Mouse (Mus musculus) heart, embryonic 16.5 days (tissue): ENCODE results near the gene Tas2r138. TPM values are rescaled to one million over a fixed set of nuclear protein-coding genes. Genes with fewer than 3 reads are reported as not detected.

Source experiments
- ATAC-seq: fragments of 200-750 bp; cut with Nextera tagmentation; replicated peaks from 2 replicates; pipeline ENCODE4 v1.8.0; 2017; ENCODE audit warnings: moderate number of reproducible peaks; ENCODE audit not compliant: insufficient read depth, low FRiP score; ENCODE audit errors: extremely low read depth
- H3K27ac ChIP-seq: fragments of 300-500 bp; sonication (generic); 2 replicates; pipeline ENCODE4 v1.5.1; 2014; ENCODE audit warnings: mild to moderate bottlenecking, low read length, control low read depth, moderate library complexity
- H3K27me3 ChIP-seq: fragments of 300-500 bp; sonication (generic); 2 replicates; pipeline ENCODE4 v1.6.1; 2014; ENCODE audit warnings: low read length, mixed read lengths; ENCODE audit not compliant: control insufficient read depth, insufficient read depth
- H3K36me3 ChIP-seq: fragments of 300-500 bp; sonication (generic); 2 replicates; pipeline ENCODE4 v1.6.1; 2014; ENCODE audit not compliant: control insufficient read depth, insufficient read depth
- H3K4me1 ChIP-seq: fragments of 300-500 bp; sonication (generic); 2 replicates; pipeline ENCODE4 v1.6.1; 2014; ENCODE audit warnings: low read length, mixed read lengths; ENCODE audit not compliant: control insufficient read depth, insufficient read depth
- H3K4me2 ChIP-seq: fragments of 300-500 bp; sonication (generic); 2 replicates; pipeline ENCODE4 v1.6.1; 2014; ENCODE audit warnings: low read depth, mild to moderate bottlenecking, control low read depth, low read length
- H3K4me3 ChIP-seq: fragments of 300-500 bp; sonication (generic); 2 replicates; pipeline ENCODE4 v1.5.1; 2014; ENCODE audit warnings: mild to moderate bottlenecking, control low read depth, low read length
- H3K9ac ChIP-seq: fragments of 300-500 bp; sonication (generic); 2 replicates; pipeline ENCODE4 v1.6.1; 2014; ENCODE audit warnings: low read length, control low read depth
- H3K9me3 ChIP-seq: fragments of 300-500 bp; sonication (generic); replicated peaks from 2 replicates; pipeline ENCODE4 v1.6.1; 2016; ENCODE audit warnings: low read length; ENCODE audit not compliant: control insufficient read depth
- WGBS: fragments of 180-500 bp; shearing (Covaris S2); extraction: QIAGEN DNeasy Blood & Tissue Kit; methylation state at CpG from one replicate; pipeline ENCODE4 v1.1.7; 2014; 5-methylcytosine and 5-hydroxymethylcytosine counted together
- polyA plus RNA-seq: library from polyadenylated mRNA; unstranded; fragments of >200 nt; fragmentation: Nextera tagmentation; extraction: Ambion mirVana; gene quantifications from 2 replicates; pipeline ENCODE4 v1.2.1, GENCODE M21; 2015

The Tas2r138 gene
- polyA plus RNA-seq = not detected in 2 replicates

DNA sequence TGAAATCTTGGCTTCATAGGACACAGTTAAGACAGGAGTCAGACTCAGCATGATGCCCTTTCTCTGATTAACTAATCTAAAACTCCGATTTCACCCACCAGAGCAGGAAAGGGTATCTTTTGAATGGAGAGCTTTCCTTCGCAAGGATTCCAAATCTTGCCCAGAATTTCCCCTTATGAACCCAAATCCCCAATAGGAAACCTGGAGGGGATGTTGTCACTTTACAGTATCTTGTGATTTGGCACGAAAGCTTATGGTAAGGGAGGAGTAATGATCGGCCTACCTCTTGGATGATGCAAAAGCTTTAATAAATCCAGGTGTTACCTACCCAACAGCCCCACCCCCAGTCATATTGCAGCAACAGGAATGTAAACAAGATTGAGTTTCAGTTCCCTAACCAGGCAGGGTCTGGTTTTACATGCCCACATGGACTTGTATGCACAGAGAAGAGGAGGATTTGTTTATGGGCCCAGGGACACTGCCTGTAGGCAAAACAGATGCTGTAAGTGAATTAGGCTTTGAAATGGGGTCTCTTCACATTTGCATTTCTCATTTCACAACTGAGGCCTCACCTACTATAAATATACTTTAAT, at the start of gene Tas2r138:
Gene Tas2r138 (minus strand): TSS at position 51 of the 593 bp plus-strand sequence.
- no peaks in the 10 kb centered on the region for H3K36me3 ChIP-seq
- no peak within 1 kb of the TSS for H3K9ac ChIP-seq
- no peaks in the 10 kb centered on the region for H3K27me3 ChIP-seq
- 79% methylated on average over 4 of the region's 4 CpGs for WGBS
- no peak for ATAC-seq
- no peaks in the 10 kb centered on the region for H3K4me1 ChIP-seq
- H3K27ac ChIP-seq = no peak within 1 kb of the TSS
- H3K4me3 ChIP-seq = no peak within 1 kb of the TSS
- no peaks in the 10 kb centered on the region for H3K9me3 ChIP-seq
- H3K4me2 ChIP-seq = no peak within 1 kb of the TSS

DNA sequence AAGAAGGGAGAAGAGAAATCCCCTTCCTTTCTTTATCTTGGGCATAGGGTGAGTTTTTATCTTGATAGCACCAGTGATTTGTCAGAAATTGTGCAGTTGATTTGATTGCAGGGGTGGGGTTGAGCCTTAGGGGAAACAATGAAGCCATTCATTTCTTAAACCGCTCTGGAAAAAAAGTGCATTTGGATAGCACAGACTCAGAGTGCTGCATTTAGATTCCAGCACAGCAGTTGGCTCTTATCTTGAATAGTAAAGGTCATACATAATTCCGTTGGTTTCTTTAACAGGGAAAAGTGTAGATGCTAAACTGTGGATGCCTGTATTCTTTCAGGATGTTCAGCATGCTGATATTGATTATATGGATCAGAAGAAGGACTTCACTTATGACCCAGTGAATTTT, 47.8 kb upstream of the Tas2r138 start:
- no peaks in the 10 kb centered on the region for H3K36me3 ChIP-seq
- no peaks in the 10 kb centered on the region for H3K27me3 ChIP-seq
- ATAC-seq = no peak
- no peaks in the 10 kb centered on the region for H3K9me3 ChIP-seq
- no peaks in the 10 kb centered on the region for H3K4me1 ChIP-seq
- H3K4me3 ChIP-seq = no peak overlapping the region
- 43% methylated on average over 2 of the region's 2 CpGs for WGBS
- no peak overlapping the region for H3K9ac ChIP-seq
- H3K27ac ChIP-seq = no peak overlapping the region
- H3K4me2 ChIP-seq = no peak overlapping the region

DNA sequence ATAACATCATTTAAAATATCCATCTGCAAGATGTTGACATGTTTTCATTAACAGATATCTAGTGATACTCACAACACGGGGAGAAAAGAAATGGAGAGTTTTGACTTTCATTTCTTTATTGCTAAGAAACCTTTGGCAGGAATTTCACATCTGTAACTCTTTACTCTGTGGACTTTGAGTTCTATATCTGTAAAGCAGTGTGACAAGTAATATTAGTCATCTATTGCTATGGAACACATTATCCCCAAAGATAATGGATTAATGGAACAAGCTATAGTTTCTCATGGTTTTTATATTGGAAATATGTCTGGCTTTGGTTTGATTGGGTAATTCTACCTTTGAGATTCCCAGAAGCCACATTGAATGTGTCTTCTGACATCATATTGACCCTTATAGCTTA, 37.8 kb upstream of the Tas2r138 start:
- Histone ChIP-seq H3K4me1 (no peaks in the 10 kb centered on the region), H3K9ac (no peak overlapping the region), H3K4me3 (no peak overlapping the region), H3K27me3 (no peaks in the 10 kb centered on the region), H3K4me2 (no peak overlapping the region), H3K27ac (no peak overlapping the region), H3K9me3 (no peaks in the 10 kb centered on the region), H3K36me3 (no peaks in the 10 kb centered on the region)
- WGBS = 89% methylated on average over 1 of the region's 1 CpGs
- no peak for ATAC-seq

DNA sequence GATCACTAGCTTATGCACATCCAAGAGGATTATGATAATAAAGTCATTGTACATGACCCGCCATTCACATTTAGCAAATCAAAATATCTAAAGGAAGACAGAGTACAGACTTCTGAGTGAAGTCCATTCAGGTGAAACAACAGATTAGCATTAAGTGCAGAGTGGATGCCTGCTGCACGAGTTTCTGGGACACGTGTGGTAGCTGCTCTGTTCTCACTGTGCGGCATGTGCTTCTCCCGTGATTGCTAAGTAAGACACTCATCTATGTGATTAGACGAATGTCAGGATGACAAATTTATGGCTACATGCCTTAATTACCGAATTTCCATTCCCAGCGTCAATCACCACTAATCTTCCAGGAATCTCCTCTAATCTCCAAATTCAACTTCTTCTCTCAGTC, 32.6 kb upstream of the Tas2r138 start:
- no peaks in the 10 kb centered on the region for H3K36me3 ChIP-seq
- H3K9me3 ChIP-seq = no peaks in the 10 kb centered on the region
- H3K4me3 ChIP-seq = no peak overlapping the region
- no peak overlapping the region for H3K4me2 ChIP-seq
- no peak overlapping the region for H3K27ac ChIP-seq
- no peaks in the 10 kb centered on the region for H3K4me1 ChIP-seq
- no peak overlapping the region for H3K9ac ChIP-seq
- ATAC-seq = no peak
- H3K27me3 ChIP-seq = no peaks in the 10 kb centered on the region
- WGBS = 74% methylated on average over 8 of the region's 8 CpGs

DNA sequence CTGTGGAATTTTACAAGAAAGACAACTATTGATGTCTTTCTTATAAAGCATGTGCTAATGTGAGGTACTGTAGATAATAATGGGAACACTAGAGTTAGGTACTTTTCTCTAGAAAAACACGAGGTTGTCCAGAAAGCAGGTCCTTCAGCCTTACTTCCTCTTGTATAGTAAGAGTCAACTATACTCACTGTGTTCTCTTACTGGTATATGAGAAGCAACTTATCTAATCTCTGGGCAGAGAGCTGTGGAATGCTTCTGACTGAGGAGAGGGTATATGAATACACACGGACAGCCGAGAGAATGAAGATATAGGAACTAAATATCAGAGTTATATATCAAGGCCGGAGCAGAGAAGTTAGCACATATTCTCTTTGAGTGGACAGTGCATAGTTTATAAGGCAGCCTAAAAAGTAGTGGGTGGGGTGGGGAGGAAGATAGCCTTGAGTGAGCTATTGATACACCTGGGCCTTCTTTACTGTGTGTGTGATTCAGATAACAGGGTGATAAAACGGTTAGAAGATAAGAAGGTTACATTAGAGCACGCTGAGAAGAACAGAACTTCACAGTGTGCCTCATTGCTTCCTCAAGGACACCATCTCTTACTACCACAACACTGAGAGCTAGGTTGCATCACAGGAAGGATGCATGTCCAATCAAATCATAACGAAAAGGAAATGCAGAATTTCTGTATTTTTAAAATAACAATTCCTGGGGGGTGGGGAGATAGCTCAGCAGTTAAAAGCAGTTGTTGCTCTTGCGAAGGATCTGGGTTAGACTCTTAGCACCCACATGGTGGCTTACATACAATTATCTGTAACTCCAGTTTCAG, 27.8 kb upstream of the Tas2r138 start:
- no peak overlapping the region for H3K4me2 ChIP-seq
- H3K4me1 ChIP-seq = no peaks in the 10 kb centered on the region
- H3K9me3 ChIP-seq = no peaks in the 10 kb centered on the region
- no peaks in the 10 kb centered on the region for H3K27me3 ChIP-seq
- no peaks in the 10 kb centered on the region for H3K36me3 ChIP-seq
- no peak for ATAC-seq
- no peak overlapping the region for H3K27ac ChIP-seq
- no peak overlapping the region for H3K9ac ChIP-seq
- no peak overlapping the region for H3K4me3 ChIP-seq
- WGBS = 55% methylated on average over 8 of the region's 8 CpGs

DNA sequence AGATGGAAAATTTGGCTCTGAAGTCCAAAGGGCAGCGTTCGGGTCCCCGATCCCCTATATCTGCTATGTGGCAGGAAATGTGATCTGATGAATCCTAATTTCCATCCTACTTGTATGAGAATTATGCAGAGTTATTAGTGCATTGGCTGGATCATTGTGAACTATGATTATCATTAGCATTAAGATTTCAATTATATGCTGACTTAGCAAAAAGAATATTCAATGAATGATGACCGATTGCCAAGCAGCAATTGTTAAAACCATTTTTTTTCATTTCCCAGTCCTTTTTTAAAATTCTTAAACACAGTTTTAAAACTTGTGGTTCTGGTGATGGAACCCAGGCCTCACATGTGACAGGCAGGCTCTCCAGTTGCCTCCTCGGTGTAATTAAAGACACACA, 24.6 kb upstream of the Tas2r138 start:
- Histone ChIP-seq H3K4me1 (no peaks in the 10 kb centered on the region), H3K36me3 (no peaks in the 10 kb centered on the region), H3K9ac (no peak overlapping the region), H3K27me3 (no peaks in the 10 kb centered on the region), H3K9me3 (no peaks in the 10 kb centered on the region), H3K4me2 (no peak overlapping the region), H3K4me3 (no peak overlapping the region), H3K27ac (no peak overlapping the region)
- ATAC-seq = no peak
- WGBS = 81% methylated on average over 5 of the region's 5 CpGs

DNA sequence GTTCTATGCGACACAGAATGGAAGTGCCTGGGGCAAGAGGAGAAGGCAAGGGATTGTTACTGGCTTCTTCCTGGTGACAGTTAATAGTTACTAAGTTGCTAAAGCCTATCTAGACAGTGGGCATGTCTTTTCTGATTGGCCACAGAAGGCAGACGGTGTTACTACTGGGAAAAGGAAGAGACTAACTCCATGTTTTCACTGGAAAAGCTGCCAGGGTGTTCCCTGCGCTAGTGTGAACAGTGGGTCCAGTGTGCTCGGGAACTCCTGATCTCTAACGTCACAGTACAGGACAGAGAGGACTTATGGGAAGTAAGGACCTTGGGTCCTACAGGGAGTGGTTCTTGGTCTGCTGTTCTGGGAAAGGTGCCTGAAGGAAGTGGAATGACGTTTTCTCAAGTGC, 22.4 kb upstream of the Tas2r138 start:
- WGBS = 68% methylated on average over 6 of the region's 6 CpGs

DNA sequence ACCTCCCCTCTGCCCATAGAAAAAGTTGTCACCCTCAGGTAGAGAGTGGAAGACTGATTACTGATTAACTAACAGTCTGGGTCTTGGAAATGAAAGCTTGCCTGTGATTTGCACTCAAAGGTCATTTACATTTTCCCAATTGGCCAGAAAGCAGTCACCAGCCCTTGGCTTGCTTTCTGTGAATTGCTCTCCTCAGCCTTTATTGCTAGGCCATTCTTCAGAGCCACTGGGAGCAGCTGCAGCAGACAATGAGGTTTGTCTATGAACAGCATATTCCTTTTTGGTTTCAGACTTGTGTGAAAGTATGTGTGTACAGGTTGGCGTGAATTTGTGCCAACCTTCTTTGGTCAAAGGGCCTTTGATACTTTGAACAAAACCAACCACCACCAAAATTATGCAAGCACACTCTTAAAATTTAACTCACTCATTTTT, 21.5 kb upstream of the Tas2r138 start:
- Histone ChIP-seq H3K27me3 (no peaks in the 10 kb centered on the region), H3K4me2 (no peak overlapping the region), H3K4me1 (no peaks in the 10 kb centered on the region), H3K9me3 (no peaks in the 10 kb centered on the region), H3K36me3 (no peaks in the 10 kb centered on the region), H3K9ac (no peak overlapping the region), H3K4me3 (no peak overlapping the region), H3K27ac (no peak overlapping the region)
- no peak for ATAC-seq
- 76% methylated on average over 1 of the region's 1 CpGs for WGBS

More for the DNA sequence above, 22.4 kb upstream of the Tas2r138 start:
- no peak for ATAC-seq
- H3K36me3 ChIP-seq = no peaks in the 10 kb centered on the region
- H3K4me2 ChIP-seq = no peak overlapping the region
- no peak overlapping the region for H3K4me3 ChIP-seq
- no peaks in the 10 kb centered on the region for H3K4me1 ChIP-seq
- no peak overlapping the region for H3K9ac ChIP-seq
- H3K9me3 ChIP-seq = no peaks in the 10 kb centered on the region
- no peak overlapping the region for H3K27ac ChIP-seq
- H3K27me3 ChIP-seq = no peaks in the 10 kb centered on the region

DNA sequence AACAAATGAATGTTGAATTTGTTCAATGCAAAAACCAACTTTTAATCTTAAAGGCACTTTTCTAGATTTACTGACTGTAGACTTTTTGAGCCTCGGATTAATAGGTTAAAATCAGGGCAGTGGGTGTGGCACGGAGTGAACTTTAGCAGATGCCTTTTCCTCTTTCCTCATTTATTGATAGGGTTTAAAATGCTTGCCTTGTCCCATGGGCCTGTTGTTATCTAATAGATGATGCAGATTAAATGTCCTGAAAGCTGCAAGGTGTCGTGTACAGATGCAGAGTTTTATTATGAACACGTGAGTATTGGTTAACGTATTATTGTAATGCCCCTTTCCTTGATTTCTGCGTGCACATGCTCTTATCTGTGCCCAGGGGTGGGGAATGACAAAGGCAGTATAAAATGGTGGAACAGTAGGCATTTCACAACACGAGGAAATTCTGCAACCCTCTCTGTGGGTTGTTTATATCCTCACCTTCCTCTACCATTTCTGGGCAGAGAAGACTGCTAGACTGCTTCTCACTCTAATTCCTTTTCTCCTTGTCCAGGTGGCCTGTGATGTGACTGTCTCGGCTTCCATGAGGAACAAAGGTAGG, 15.4 kb upstream of the Tas2r138 start, which contains the start of gene Mgam:
Gene Mgam (plus strand): TSS at position 426 of the 595 bp plus-strand sequence.
- H3K9ac ChIP-seq = no peak within 1 kb of the TSS
- no peaks in the 10 kb centered on the region for H3K27me3 ChIP-seq
- H3K4me2 ChIP-seq = no peak within 1 kb of the TSS
- no peak for ATAC-seq
- H3K4me1 ChIP-seq = no peaks in the 10 kb centered on the region
- no peak within 1 kb of the TSS for H3K4me3 ChIP-seq
- H3K27ac ChIP-seq = no peak within 1 kb of the TSS
- H3K9me3 ChIP-seq = no peaks in the 10 kb centered on the region
- 75% methylated on average over 8 of the region's 8 CpGs for WGBS
- no peaks in the 10 kb centered on the region for H3K36me3 ChIP-seq
